Mouse (Mus musculus): Measurements from ENCODE around the gene Olfr365. TPM values are rescaled to one million over a fixed set of nuclear protein-coding genes. Genes with fewer than 3 reads are reported as not detected.

Olfr365 gene
- not detected in 2 replicates for polyA plus RNA-seq (2015; fragmentation: Nextera tagmentation; extraction: Ambion mirVana)

GRCm38 (mm10) chr2:37187898-37188297 lies at the start of gene Olfr365:
Olfr365 (plus strand) TSS chr2:37188198.
- Histone ChIP-seq H3K4me3 (no peak within 1 kb of the TSS), H3K27me3 (replicated peaks) (no peaks in the 10 kb centered on the region), H3K9ac (no peak within 1 kb of the TSS), H3K27ac (replicated peaks) (no peak within 1 kb of the TSS), H3K9me3 (peaks cover 10% of the 10 kb centered on the region; the same call in 1 of the 2 replicates), H3K4me1 (no peaks in the 10 kb centered on the region), H3K4me2 (no peak within 1 kb of the TSS), H3K36me3 (no peaks in the 10 kb centered on the region)
- ATAC-seq (ENCODE audit: extremely low read depth, insufficient number of reproducible peaks, low FRiP score, low TSS enrichment): no peak
- 54% methylated on average over 3 of the region's 3 CpGs for WGBS

DNA sequence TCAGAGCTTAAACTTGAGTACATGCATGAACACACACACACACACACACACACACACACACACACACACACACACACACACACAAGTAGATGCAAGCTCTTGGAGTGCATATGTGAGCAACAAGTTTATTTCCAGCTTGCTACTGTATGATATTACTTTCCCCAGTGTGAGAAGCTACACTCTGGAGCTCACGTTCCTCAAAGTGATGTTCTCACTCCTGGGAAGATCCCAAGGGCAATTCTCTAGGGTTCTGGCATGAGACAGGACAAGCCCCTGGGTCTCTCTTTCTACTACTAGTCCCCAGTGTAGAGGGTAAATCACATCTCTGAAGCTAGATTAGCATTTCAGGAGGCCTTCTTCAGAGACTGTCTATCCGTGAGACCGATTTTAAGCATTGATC lies 49.0 kb upstream of the Olfr365 start, which contains the start of gene Olfr364-ps1:
Gene Olfr364-ps1, plus strand, starts transcription at position 301 of the 400 bp plus-strand sequence.
- H3K27me3 ChIP-seq (replicated peaks): no peaks in the 10 kb centered on the region
- 72% methylated on average over 3 of the region's 3 CpGs for WGBS
- H3K36me3 ChIP-seq: no peaks in the 10 kb centered on the region
- H3K9me3 ChIP-seq: peaks cover 3% of the 10 kb centered on the region; the same call in 1 of the 2 replicates
- H3K4me2 ChIP-seq: no peak within 1 kb of the TSS
- H3K4me1 ChIP-seq: no peaks in the 10 kb centered on the region
- no peak within 1 kb of the TSS for H3K27ac ChIP-seq (replicated peaks)
- no peak for ATAC-seq (ENCODE audit: extremely low read depth, insufficient number of reproducible peaks, low FRiP score, low TSS enrichment)
- H3K4me3 ChIP-seq: no peak within 1 kb of the TSS
- no peak within 1 kb of the TSS for H3K9ac ChIP-seq

DNA sequence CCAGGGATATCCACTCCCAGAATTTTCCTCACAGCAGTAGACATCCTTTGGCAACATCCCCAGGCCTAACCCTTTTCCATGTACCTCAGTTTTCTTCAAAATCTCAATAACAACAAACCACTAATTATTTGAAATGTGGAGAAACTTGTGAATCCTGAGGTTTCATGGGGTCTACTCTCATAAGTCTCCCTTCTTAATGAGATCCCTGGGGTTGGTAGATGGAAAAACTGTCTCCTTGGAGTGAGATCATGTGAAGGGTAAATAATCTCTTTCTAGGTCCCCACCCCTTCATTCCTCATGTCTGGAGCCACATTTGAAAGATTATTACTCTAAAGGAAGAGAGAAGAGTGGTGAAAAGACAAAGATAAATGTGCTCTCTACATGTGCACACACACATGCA lies 23.3 kb downstream of the Olfr365 start, which contains the start of gene Olfr366:
Gene Olfr366, plus strand, starts transcription at position 301 of the 400 bp plus-strand sequence.
- Histone ChIP-seq H3K36me3 (no peaks in the 10 kb centered on the region), H3K4me3 (no peak within 1 kb of the TSS), H3K4me1 (no peaks in the 10 kb centered on the region), H3K4me2 (no peak within 1 kb of the TSS), H3K27me3 (replicated peaks) (no peaks in the 10 kb centered on the region), H3K9me3 (no peaks in the 10 kb centered on the region; the same call in 1 of the 2 replicates), H3K9ac (no peak within 1 kb of the TSS), H3K27ac (replicated peaks) (no peak within 1 kb of the TSS)
- no peak for ATAC-seq (ENCODE audit: extremely low read depth, insufficient number of reproducible peaks, low FRiP score, low TSS enrichment)

Other genes with a start within 250 kb of the Olfr365 start
- not detected in 2 replicates for gene Olfr357, start 194.4 kb upstream of the Olfr365 start, polyA plus RNA-seq (2015; fragmentation: Nextera tagmentation; extraction: Ambion mirVana)
- gene Olfr358, start 178.9 kb upstream of the Olfr365 start, polyA plus RNA-seq (2015; fragmentation: Nextera tagmentation; extraction: Ambion mirVana): not detected in 2 replicates
- not detected in 2 replicates for gene Olfr360, start 122.5 kb upstream of the Olfr365 start, polyA plus RNA-seq (2015; fragmentation: Nextera tagmentation; extraction: Ambion mirVana)
- not detected in 2 replicates for gene Olfr361, start 98.9 kb upstream of the Olfr365 start, polyA plus RNA-seq (2015; fragmentation: Nextera tagmentation; extraction: Ambion mirVana)
- not detected in 2 replicates for gene Olfr362, start 70.3 kb upstream of the Olfr365 start, polyA plus RNA-seq (2015; fragmentation: Nextera tagmentation; extraction: Ambion mirVana)
- gene Olfr364-ps1, start 48.9 kb upstream of the Olfr365 start, polyA plus RNA-seq (2015; fragmentation: Nextera tagmentation; extraction: Ambion mirVana): not detected in 2 replicates
- gene Olfr366, start 23.4 kb downstream of the Olfr365 start, polyA plus RNA-seq (2015; fragmentation: Nextera tagmentation; extraction: Ambion mirVana): not detected in 2 replicates
- not detected in 2 replicates for gene Olfr368, start 138.3 kb downstream of the Olfr365 start, polyA plus RNA-seq (2015; fragmentation: Nextera tagmentation; extraction: Ambion mirVana)
- gene Pdcl, start 171.1 kb downstream of the Olfr365 start, polyA plus RNA-seq (2015; fragmentation: Nextera tagmentation; extraction: Ambion mirVana): 29.7 and 33.4 TPM in 2 replicates
- 9.0 and 9.6 TPM in 2 replicates for gene Rc3h2, start 234.7 kb downstream of the Olfr365 start, polyA plus RNA-seq (2015; fragmentation: Nextera tagmentation; extraction: Ambion mirVana)

Data from heart, embryonic 13.5 days (tissue).